Mouse (Mus musculus) olfactory bulb, adult 2 months (tissue): ENCODE results near the gene Atg4c.

ENCODE experiments used
- CTCF ChIP-seq: fragments of 200-500 bp; IDR thresholded peaks from 2 replicates; pipeline ENCODE4 v1.5.1; 2012; ENCODE audit warnings: low read depth, mild to moderate bottlenecking, low read length, moderate library complexity; ENCODE audit not compliant: insufficient read depth
- POLR2A ChIP-seq: fragments of 200-500 bp; IDR thresholded peaks from 2 replicates; pipeline ENCODE4 v1.6.1; 2012; ENCODE audit warnings: mild to moderate bottlenecking, low read depth, low read length, moderate library complexity; ENCODE audit not compliant: insufficient read depth

DNA sequence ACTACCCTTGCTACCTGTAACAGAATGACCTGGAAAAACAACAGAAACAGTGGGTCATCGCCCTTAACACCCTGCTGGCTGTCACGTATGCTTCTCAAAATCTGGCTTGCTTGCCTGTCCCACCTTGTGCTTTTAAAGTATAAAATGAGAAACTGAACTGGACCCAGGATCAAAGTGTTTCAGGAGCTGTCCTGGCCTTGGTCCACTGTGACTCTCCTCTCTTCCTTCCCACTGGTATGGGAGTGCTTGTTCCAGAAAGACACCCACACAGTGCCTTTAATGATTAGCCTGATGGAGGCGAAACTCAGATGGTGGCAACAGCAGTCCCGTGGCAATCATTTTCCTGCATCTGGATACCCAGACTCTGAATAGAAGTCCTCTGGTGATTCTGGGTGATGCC lies 9.1 kb upstream of the Atg4c start:
- TF ChIP-seq CTCF (no peak), POLR2A (no peak)
